Mouse (Mus musculus) limb, embryonic 14.5 days (tissue): ENCODE measurements at regions not wholly inside any gene's neighbourhood (a gene's known extent, or its start where the extent isn't known, plus 50 kb on each side); places are given as distances from the start of the nearest gene placed in this dataset.

Experiments used
- ATAC-seq: fragments of 200-750 bp; cut with Nextera tagmentation; 2 replicates; pipeline ENCODE4 v1.8.0; 2017; ENCODE audit warnings: low read depth, moderate number of reproducible peaks, moderate TSS enrichment; ENCODE audit not compliant: low FRiP score
- DNase-seq: peaks from one replicate; pipeline ENCODE4 v3.0.0-alpha.2; 2015; ENCODE audit warnings: low spot score
- H3K27ac ChIP-seq: fragments of 300-500 bp; sonication (generic); replicated peaks from 2 replicates; pipeline ENCODE4 v1.5.1; 2014; ENCODE audit warnings: low read depth, mild to moderate bottlenecking, low read length, moderate library complexity, mixed read lengths
- H3K27me3 ChIP-seq: fragments of 300-500 bp; sonication (generic); 2 replicates; pipeline ENCODE4 v1.6.1; 2014; ENCODE audit warnings: low read length, mixed read lengths; ENCODE audit not compliant: control insufficient read depth, insufficient read depth
- H3K36me3 ChIP-seq: fragments of 300-500 bp; sonication (generic); 2 replicates; pipeline ENCODE4 v1.6.1; 2014; ENCODE audit warnings: mild to moderate bottlenecking, low read length, moderate library complexity, mixed read lengths; ENCODE audit not compliant: control insufficient read depth, insufficient read depth
- H3K4me1 ChIP-seq: fragments of 300-500 bp; sonication (generic); 2 replicates; pipeline ENCODE4 v1.6.1; 2014; ENCODE audit warnings: antibody characterized with exemption, low read length, mixed read lengths; ENCODE audit not compliant: control insufficient read depth, insufficient read depth
- H3K4me2 ChIP-seq: fragments of 300-500 bp; sonication (generic); replicated peaks from 2 replicates; pipeline ENCODE4 v1.6.1; 2014; ENCODE audit warnings: low read depth, mild to moderate bottlenecking, low read length, moderate library complexity; ENCODE audit not compliant: severe bottlenecking
- H3K4me3 ChIP-seq: fragments of 300-500 bp; sonication (generic); replicated peaks from 2 replicates; pipeline ENCODE4 v1.5.1; 2014; ENCODE audit warnings: low read length
- H3K9ac ChIP-seq: fragments of 300-500 bp; sonication (generic); 2 replicates; pipeline ENCODE4 v1.6.1; 2014; ENCODE audit warnings: mild to moderate bottlenecking, low read depth, low read length, moderate library complexity; ENCODE audit not compliant: severe bottlenecking
- H3K9me3 ChIP-seq: fragments of 300-500 bp; sonication (generic); 2 replicates; pipeline ENCODE4 v1.6.1; 2016; ENCODE audit warnings: low read length; ENCODE audit not compliant: control insufficient read depth
- POLR2A ChIP-seq: fragments of 200-500 bp; IDR thresholded peaks from 2 replicates; pipeline ENCODE4 v1.8.0; 2012; ENCODE audit warnings: inconsistent platforms, mild to moderate bottlenecking, moderate library complexity, borderline replicate concordance; ENCODE audit not compliant: insufficient read depth, insufficient read length; ENCODE audit errors: extremely low read depth
- WGBS: fragments of 180-500 bp; shearing (Covaris S2); extraction: QIAGEN DNeasy Blood & Tissue Kit; methylation state at CpG from one replicate; pipeline ENCODE4 v1.1.7; 2014; 5-methylcytosine and 5-hydroxymethylcytosine counted together

DNA sequence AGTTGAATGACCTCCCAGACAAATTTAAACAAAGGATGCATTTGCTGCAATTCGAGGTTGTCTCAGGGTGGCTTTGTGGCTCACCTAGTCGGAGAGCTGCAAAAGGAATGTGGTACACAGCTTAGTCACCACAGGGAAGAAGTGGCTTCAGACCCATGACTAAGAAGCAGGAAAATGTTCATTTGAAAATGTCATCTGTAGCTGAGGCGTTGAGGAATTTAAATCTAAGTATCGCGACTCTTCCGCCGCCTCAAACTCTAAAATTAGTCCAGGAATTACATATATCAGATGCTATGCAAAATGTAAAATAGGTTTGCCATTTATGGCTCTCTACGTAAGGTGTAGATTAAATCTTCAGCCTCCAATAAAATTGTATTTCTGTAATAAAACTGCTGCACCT lies 325.9 kb downstream of the Mtx2 start:
- no peak overlapping the region for H3K4me3 ChIP-seq
- H3K9me3 ChIP-seq = no peaks in the 10 kb centered on the region
- WGBS = 62% methylated on average over 8 of the region's 8 CpGs
- no peak overlapping the region for H3K4me2 ChIP-seq
- no peak overlapping the region for H3K27ac ChIP-seq
- TF ChIP-seq POLR2A = no peak
- H3K36me3 ChIP-seq = no peaks in the 10 kb centered on the region
- ATAC-seq (no peak), DNase-seq (no peak)
- H3K9ac ChIP-seq = no peak overlapping the region
- peaks cover 36% of the 10 kb centered on the region for H3K27me3 ChIP-seq
- no peaks in the 10 kb centered on the region; the same call in 1 of the 2 replicates for H3K4me1 ChIP-seq

DNA sequence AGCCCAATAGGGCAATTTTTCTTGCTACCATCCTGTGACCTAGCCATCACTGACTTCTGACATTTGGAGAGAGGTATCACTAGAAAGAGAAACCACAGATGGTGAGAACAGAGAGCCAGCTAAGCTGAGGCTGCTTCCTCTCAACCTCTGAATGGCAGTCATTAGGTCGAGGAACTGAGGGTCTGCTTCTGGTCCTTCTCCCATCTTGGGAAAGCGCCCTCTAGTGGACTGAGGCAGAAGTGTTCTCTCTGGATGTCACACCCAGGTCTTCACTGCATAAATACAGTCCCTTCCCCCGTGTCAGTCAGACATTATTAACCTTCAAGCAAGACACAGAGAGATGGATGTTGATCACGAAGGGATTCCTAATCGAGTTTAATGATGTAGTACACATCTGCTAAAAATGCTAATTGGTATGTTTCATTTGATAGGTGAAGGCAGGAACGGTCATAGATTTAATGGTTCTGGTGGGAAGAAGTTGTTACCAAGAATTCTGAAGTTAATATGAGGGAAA lies 326.9 kb downstream of the Mtx2 start:
- no peak for TF ChIP-seq POLR2A
- Histone ChIP-seq H3K4me2 (no peak overlapping the region), H3K27me3 (peaks cover 31% of the 10 kb centered on the region), H3K9ac (no peak overlapping the region), H3K4me1 (no peaks in the 10 kb centered on the region; the same call in 1 of the 2 replicates), H3K27ac (no peak overlapping the region), H3K9me3 (no peaks in the 10 kb centered on the region), H3K4me3 (no peak overlapping the region), H3K36me3 (no peaks in the 10 kb centered on the region)
- WGBS = 29% methylated on average over 6 of the region's 6 CpGs
- no peak for ATAC-seq
- DNase-seq = no peak

DNA sequence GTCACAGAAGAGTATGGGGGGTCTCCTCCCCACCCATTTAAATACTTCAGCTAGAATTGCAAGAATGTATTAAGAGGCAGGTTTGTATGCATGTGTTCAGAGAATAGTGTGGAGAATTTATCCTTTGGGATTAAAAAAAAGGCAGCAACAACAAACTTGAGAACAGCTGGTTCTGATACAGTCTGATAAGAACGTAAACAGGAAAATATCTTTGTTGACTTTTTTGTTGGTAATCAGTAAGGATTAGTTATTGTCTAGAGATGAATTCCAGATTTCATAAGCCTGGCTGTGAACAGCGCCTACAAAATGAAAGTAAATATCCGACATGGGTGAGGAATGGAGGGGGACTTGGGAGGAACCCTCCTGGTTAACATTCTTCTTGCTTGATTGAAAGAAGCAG lies 328.8 kb downstream of the Mtx2 start:
- no peaks in the 10 kb centered on the region; the same call in 1 of the 2 replicates for H3K4me1 ChIP-seq
- no peaks in the 10 kb centered on the region for H3K36me3 ChIP-seq
- WGBS = 46% methylated on average over 3 of the region's 3 CpGs
- peaks cover 14% of the 10 kb centered on the region; the same call in 1 of the 2 replicates for H3K27me3 ChIP-seq
- no peaks in the 10 kb centered on the region for H3K9me3 ChIP-seq
- H3K4me3 ChIP-seq = no peak overlapping the region
- no peak for ATAC-seq
- DNase-seq = no peak
- no peak overlapping the region for H3K27ac ChIP-seq
- H3K4me2 ChIP-seq = no peak overlapping the region
- no peak for TF ChIP-seq POLR2A
- no peak overlapping the region for H3K9ac ChIP-seq

DNA sequence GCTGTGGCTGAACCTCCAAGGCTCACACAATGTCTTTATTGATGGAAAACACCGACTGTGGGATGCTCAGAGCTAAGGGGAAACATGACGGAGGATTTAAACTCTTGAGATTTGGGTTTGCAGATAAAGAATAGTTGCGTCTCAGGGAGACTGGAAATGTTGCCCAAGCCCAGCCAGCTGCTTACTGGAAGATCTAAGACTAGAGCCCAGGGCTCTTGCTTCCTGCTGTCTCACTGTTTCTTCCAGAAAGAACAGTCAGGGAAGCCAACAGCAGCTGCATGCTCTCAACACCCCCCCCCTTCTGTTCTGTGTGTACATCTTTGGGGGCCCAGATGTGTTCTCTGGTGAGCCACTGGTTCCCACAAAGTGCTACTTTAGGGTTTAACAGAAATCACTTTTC lies 333.0 kb downstream of the Mtx2 start:
- TF ChIP-seq POLR2A = no peak
- Histone ChIP-seq H3K9me3 (no peaks in the 10 kb centered on the region), H3K4me1 (peaks cover under 1% of the 10 kb centered on the region; the same call in 1 of the 2 replicates), H3K27me3 (no peaks in the 10 kb centered on the region; the same call in 1 of the 2 replicates), H3K27ac (no peak overlapping the region), H3K36me3 (no peaks in the 10 kb centered on the region), H3K9ac (no peak overlapping the region), H3K4me2 (no peak overlapping the region), H3K4me3 (no peak overlapping the region)
- DNase-seq (no peak), ATAC-seq (no peak)
- 81% methylated on average over 3 of the region's 3 CpGs for WGBS

DNA sequence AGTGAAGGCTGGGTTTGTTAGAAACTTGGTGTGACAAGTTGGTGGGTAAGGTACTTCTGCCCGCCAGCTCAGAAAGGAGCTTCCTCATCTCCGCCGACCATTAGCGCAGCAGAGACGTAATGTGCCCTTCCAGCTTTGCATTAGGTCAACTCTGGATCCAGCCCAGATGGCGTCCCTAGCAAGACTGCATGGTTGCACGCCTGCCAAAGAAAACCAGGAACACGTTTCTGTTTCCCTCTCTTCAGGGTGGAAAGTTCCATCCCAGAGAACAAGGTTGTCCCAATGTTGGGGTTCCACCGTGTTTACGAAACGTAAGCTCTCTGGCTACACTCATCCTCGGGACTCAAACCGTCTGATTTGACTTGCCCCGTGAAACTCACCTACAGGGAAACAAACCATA lies 335.5 kb downstream of the Mtx2 start:
- no peak for TF ChIP-seq POLR2A
- peaks cover 4% of the 10 kb centered on the region; the same call in 1 of the 2 replicates for H3K4me1 ChIP-seq
- H3K36me3 ChIP-seq = no peaks in the 10 kb centered on the region
- ATAC-seq = no peak
- H3K4me3 ChIP-seq = no peak overlapping the region
- H3K9me3 ChIP-seq = no peaks in the 10 kb centered on the region
- H3K9ac ChIP-seq = no peak overlapping the region
- H3K4me2 ChIP-seq = no peak overlapping the region
- no peaks in the 10 kb centered on the region for H3K27me3 ChIP-seq
- 85% methylated on average over 14 of the region's 14 CpGs for WGBS
- no peak for DNase-seq
- H3K27ac ChIP-seq = no peak overlapping the region

DNA sequence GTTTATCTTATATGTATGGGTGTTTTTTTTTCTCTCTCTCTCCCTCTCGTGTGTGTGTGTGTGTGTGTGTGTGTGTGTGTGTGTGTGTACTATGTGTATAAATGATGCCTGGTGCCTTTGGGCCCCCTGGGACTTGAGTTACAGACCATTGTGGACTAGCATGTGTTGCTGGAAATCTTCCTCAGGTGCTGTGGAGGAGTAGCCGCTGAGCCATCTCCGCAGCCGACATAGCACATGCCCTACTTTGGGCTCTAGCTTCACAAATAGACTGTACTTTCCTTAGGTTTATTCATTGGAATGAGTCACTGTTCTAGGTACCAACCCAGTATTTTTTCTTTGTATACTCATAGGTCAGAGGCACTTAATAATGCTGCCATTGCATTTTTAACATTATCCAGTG lies 339.4 kb downstream of the Mtx2 start:
- no peaks in the 10 kb centered on the region for H3K36me3 ChIP-seq
- H3K4me2 ChIP-seq = no peak overlapping the region
- DNase-seq (no peak), ATAC-seq (no peak)
- TF ChIP-seq POLR2A = no peak
- no peaks in the 10 kb centered on the region for H3K9me3 ChIP-seq
- H3K4me1 ChIP-seq = peaks cover 17% of the 10 kb centered on the region
- WGBS = 83% methylated on average over 4 of the region's 4 CpGs
- H3K27ac ChIP-seq = no peak overlapping the region
- H3K27me3 ChIP-seq = no peaks in the 10 kb centered on the region
- H3K4me3 ChIP-seq = no peak overlapping the region
- no peak overlapping the region for H3K9ac ChIP-seq
